Mouse (Mus musculus): ENCODE data around the gene Fam241a.

The Fam241a gene

DNA sequence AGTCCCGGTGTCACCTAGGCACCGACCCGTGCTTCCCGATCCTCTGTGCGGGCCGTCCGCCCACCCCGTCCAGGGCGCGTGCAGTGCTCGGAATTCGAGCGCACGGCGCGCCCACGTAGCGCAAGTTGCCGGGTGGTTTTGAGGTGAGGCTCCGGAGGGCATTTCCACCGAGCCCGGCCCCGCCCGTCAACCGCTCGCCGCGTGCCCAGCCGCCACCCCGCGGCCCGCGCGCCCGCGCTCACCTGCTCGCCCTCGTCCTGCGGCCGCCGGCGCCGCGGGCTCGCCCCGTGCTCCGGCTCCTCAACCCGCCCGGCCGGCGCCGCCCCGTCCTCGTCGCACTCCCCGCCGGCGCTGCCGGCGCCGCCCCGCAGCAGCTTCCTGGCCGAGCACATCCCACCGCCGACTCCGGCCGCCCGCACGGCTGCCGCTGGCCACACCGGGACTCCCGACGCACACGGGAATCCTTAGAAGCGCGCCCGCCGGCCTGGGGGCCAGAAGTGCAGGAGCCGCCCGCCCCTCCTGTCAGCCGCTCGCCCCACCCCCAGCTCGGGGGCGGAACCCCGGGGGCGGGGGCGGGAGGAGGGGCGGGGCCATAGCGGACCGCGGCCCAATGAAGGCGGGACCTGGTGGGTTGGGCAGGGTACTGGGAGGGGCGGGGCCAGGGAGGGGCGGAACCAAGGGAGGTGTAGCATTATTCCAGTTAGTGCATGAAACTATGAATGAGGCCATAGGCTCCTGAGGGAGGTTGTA, at the start of gene Fam241a:
Gene Fam241a (minus strand): TSS at position 533 of the 750 bp plus-strand sequence.
- peak; percentile 93 for DNase-seq

GRCm38 (mm10) chr3:127932453-127932852, 36.3 kb upstream of the Fam241a start:
- DNase-seq = no peak

DNA sequence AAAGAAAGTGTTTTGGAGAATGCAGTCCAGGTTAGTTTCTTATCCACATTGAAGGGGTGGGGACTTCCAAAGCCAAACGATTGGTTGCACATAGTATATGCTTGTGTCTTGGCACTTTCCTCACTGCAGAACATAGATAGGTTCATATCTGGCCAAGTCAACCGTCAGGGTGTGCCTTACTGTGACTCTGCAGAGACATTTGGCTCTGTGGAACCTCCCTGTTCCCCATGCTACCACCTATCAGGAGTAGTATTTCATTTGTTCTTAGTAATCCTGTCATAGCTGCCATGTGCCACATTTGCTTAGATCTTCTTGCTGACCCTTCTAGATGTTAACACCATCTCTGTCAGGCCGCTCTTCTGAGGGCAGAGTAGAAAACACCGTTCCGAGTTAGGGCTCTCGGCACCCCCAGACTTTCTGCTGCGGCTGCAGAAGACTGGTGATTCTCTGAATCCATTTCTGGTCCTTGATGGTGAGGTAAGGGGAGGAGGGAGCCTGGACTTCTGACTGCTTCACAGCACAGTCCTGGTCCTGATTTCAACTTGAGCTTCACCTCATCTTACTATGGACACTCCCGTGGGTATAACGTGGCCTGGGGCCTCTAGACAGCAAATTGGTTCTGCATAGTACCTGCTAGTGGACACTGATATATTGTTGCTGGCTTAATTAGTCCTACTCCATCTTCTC, 34.3 kb upstream of the Fam241a start:
- DNase-seq = no peak

GRCm38 (mm10) chr3:127929921-127930320, 33.8 kb upstream of the Fam241a start:
- DNase-seq = peak; percentile 46

- no peak for DNase-seq
Observed at GRCm38 (mm10) chr3:127926635-127927183, 30.6 kb upstream of the Fam241a start.

- DNase-seq = no peak
Observed at GRCm38 (mm10) chr3:127924464-127924863, 28.3 kb upstream of the Fam241a start.

- DNase-seq = no peak
Observed at GRCm38 (mm10) chr3:127923183-127923582, 27.1 kb upstream of the Fam241a start.

- no peak for DNase-seq
Observed at GRCm38 (mm10) chr3:127922125-127922524, 26.0 kb upstream of the Fam241a start.

DNA sequence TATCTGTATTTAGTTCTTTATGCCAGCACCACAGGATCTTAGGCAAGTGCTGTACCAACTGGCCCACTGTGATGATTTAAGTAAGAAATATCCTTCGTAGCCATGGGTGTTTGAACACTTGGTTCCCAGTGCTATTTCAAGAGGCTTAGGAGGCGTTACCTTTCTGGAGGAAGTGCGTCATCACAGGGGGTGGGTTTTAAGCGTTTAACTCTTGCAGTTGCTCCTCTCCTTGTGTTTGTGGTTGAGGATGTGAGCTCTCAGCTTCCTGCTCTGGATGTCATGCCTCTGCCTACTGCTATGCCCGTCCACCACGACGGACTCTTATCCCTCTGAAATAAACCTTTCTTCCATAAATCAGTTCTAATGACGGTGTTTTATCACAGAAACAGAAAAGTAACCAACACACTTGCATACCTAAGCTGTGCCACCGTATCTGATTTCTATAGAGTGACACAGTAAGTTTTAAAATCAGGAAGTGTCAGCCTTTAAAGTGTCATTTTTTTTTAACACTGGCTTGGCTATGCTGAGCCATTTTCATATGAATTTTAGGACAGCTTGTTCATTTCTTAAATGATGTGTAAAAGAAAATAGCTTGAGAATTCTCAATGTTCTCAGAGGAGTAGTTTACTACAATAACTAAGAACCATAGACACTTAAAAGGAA, 22.0 kb upstream of the Fam241a start:
- DNase-seq = no peak

DNA sequence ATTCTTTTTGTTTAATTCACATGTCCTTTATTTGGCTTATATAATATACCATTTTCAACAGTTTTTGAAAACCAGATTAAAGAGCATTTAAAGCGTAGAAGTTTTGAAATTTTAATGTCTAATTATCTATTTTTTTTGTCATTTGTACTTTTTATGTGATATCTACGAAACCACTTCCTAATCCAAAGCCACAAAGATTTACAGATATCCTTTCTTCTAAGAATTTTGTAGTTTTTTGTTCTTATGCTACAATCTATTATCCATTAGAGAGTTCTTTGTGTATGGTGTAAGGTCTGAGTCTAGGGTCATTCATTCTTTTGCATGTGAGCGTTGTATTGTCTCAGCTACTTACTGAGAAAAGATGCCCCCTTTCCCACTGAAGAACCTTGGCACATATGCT, 21.4 kb upstream of the Fam241a start:
- DNase-seq = no peak

- DNase-seq = no peak
Observed at GRCm38 (mm10) chr3:127915656-127916334, 19.7 kb upstream of the Fam241a start.

DNA sequence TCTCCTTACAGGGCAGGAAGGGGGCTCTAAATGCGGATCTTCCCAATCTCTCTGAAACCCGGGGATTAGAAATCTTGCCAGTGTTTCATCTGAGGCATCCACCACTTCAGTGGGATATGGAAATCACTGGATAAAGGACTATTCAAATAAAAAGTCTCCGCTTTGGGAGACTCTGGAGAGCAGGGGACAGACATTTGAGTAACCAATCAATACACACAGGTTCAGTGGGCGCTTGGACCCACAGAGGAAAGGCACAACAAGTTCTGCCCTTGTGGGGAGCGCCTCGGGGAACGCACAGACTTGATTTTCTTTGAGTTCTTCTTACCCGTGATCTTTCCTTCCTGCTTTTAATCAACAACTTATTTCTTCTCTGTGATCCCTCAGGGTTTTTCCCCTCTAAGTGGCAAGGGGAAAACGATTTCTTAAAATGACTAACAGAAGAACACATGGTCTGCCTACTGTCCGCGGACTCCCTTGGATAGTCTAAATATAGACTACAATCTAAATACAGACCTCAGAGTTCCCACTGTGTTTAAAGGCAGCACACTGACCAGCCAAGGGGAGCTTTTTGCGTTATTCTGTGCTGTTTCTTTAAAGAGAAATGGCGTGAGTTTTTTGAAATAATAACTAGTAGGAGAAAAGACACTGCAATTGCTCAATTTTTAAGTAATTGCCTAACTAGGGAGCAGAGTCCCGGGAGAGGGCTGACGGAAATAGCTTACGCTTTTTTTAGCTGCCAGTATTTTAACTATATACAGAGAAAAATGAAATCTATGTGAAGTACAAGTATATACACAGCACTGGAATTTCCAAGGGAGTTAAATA, 18.0 kb upstream of the Fam241a start:
- DNase-seq = no peak

DNA sequence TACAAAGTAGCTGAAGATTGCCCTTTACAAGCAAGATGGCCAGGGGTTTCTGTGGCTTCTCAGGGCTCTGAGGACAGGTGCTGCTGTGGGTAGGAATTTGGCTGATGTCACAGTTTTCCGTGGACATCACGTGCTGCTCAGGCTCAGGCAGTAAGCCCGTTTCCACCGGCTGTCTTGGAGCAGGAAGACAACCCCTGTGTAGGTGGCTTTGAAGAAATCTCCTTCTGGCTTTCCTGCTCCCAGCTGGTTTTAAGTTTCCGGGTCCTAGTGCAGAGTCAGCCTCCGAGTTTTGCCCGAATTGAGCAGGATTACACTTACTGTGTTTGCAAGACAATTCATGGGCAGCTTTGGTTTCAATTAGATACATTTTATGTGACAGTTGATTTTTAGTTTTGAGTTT, 13.8 kb upstream of the Fam241a start:
- no peak for DNase-seq

- DNase-seq = no peak
Observed at GRCm38 (mm10) chr3:127894981-127895779, 944 bp downstream of the Fam241a start.

DNA sequence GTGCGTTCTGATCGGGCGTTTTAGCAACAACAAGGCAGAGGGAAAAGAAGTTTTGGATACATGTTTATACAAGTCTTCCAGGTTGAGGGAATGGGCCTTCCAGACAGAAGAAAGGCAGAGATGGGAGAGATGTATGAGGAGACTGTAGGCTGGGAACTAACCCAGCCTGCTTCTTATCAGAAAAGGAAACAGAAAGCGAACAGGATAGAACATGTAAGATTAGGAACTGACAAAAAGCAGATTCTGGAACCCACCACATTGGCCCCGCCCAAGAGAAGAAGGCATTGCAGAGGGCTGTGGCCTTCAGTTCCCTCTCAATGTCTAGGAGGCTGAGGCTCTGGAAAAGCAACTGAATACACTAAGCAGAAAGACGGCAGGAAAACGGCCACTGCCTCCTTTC, 2.2 kb downstream of the Fam241a start:
- no peak for DNase-seq

GRCm38 (mm10) chr3:127891906-127892305, 4.2 kb downstream of the Fam241a start:
- no peak for DNase-seq

- no peak for DNase-seq
Observed at GRCm38 (mm10) chr3:127890008-127890407, 6.1 kb downstream of the Fam241a start.

DNA sequence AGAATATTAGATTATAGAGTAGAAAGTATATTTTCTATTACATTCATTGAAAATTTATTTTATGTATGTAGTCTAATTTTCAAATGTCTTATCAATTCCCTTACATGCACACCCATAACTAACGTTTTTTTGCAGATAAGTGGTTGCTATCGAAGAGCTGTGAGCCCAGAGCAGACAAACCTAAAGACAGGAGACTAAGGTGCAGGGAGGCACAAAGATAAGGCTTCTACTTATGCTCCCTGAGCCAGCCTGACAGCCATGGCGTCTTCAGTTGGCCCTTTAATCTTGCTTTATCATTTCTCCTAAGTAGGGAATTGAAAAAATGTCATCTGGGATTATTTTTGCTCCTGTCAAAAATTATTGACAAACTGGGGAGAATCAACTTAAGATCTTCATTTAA, 6.6 kb downstream of the Fam241a start:
- DNase-seq = no peak

DNA sequence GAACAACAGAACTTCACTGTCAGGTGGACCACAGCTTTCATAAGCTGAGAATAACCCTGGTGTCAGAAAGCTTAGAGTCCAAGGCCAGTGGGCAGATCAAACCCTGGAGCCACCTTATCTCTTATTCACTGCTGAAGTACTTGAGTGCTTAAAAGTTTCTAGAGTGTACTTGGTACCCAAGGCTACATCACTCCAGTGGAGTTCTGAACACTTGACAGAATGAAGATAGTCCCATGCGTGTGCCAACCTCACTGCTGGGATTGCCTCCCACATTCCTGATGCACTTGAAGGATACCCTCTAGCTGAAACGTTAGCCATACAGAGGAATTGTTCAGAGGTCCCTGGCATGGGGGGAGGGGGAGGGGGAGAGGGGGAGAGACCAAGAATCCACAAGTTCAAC, 14.4 kb downstream of the Fam241a start:
- DNase-seq = no peak

DNA sequence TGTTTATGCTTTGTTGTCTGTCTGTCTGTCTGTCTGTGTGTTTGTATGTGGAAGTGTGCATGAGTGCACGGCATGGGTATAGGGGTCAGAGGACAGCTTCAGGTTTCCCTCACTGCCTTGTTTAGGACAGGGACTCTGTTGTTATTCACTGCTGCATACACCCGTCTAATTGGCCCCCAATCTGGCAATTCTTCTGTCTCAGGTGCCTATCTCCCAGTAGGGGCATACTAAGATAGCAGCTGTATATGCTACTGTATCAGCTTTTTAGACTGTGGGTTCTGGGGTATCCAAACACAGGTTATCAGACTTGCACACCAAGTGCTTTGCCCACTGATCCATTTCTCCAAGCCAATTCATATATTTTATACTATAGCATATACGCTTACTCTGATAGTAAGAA, 16.2 kb downstream of the Fam241a start:
- DNase-seq = no peak

DNA sequence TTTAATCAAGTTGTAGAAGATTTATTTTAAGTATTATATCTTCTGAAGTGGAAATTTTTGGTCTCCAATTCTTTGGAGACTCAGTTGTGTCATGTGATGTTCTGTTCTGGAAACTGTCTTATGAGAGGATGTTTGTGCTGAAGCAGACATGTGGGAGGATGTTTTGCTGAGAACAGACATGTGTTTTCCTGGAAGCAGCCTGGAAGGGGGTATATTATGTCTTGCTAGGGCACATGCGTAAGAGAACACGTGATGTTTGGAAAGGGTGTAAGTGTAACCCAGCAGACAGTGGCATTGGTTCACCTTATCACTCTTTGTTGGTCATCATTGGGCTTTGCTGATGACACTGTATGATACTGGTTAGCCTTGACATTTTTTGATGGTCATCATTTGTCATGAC, 20.6 kb downstream of the Fam241a start:
- no peak for DNase-seq
